Mouse (Mus musculus) bone marrow macrophage, adult 2 months (primary cell): ENCODE results near the gene Adra1b. TPM values are rescaled to one million over a fixed set of nuclear protein-coding genes. Genes with fewer than 3 reads are reported as not detected.

Experiments used
- H3K27ac ChIP-seq: 2 replicates; pipeline ENCODE4 v1.5.1; 2012; ENCODE audit warnings: low read depth, low read length; ENCODE audit not compliant: insufficient read depth
- H3K4me1 ChIP-seq: 2 replicates; pipeline ENCODE4 v1.6.1; 2012; ENCODE audit warnings: low read length; ENCODE audit not compliant: control insufficient read depth, insufficient read depth
- H3K4me3 ChIP-seq: 2 replicates; pipeline ENCODE4 v1.5.1; 2012; ENCODE audit warnings: mild to moderate bottlenecking, low read length, moderate library complexity; ENCODE audit not compliant: insufficient read depth
- CTCF ChIP-seq: IDR thresholded peaks from 2 replicates; pipeline ENCODE4 v1.5.1; 2012; ENCODE audit warnings: low read depth, mild to moderate bottlenecking, low read length, moderate library complexity
- POLR2A ChIP-seq: IDR thresholded peaks from 2 replicates; pipeline ENCODE4 v1.6.1; 2012; ENCODE audit warnings: mild to moderate bottlenecking, low read depth, low read length, borderline replicate concordance
- polyA plus RNA-seq: library from polyadenylated mRNA; stranded (reverse); fragments of >200 nt; gene quantifications from 2 replicates; pipeline ENCODE4 v1.2.4, GENCODE M21; 2012; ENCODE audit not compliant: missing spikeins, insufficient read depth, insufficient read length

The Adra1b gene
- polyA plus RNA-seq, 1 experiment = not detected

- H3K4me3 ChIP-seq = no peak overlapping the region
- no peak overlapping the region for H3K27ac ChIP-seq
- no peaks in the 10 kb centered on the region for H3K4me1 ChIP-seq
- no peak for TF ChIP-seq POLR2A
- TF ChIP-seq CTCF = no peak
Observed at GRCm38 (mm10) chr11:43903351-43903750, 2.3 kb upstream of the Adra1b start.

- H3K4me1 ChIP-seq = no peaks in the 10 kb centered on the region
- no peak overlapping the region for H3K4me3 ChIP-seq
- TF ChIP-seq POLR2A (no peak), CTCF (no peak)
- H3K27ac ChIP-seq = no peak overlapping the region
Observed at GRCm38 (mm10) chr11:43899696-43900095, 1.3 kb downstream of the Adra1b start.

GRCm38 (mm10) chr11:43895323-43895722 is 5.7 kb downstream of the Adra1b start:
- H3K27ac ChIP-seq = no peak overlapping the region
- H3K4me1 ChIP-seq = no peaks in the 10 kb centered on the region
- H3K4me3 ChIP-seq = no peak overlapping the region
- no peak for TF ChIP-seq CTCF
- TF ChIP-seq POLR2A = no peak

- no peak overlapping the region for H3K4me3 ChIP-seq
- no peaks in the 10 kb centered on the region for H3K4me1 ChIP-seq
- H3K27ac ChIP-seq = no peak overlapping the region
- no peak for TF ChIP-seq CTCF
- no peak for TF ChIP-seq POLR2A
Observed at GRCm38 (mm10) chr11:43892546-43892945, 8.5 kb downstream of the Adra1b start.

GRCm38 (mm10) chr11:43891457-43891856 is 9.6 kb downstream of the Adra1b start:
- H3K27ac ChIP-seq = no peak overlapping the region
- H3K4me1 ChIP-seq = no peaks in the 10 kb centered on the region
- H3K4me3 ChIP-seq = no peak overlapping the region
- no peak for TF ChIP-seq POLR2A

GRCm38 (mm10) chr11:43889208-43889915 is 11.6 kb downstream of the Adra1b start:
- Histone ChIP-seq H3K27ac (no peak overlapping the region), H3K4me1 (no peaks in the 10 kb centered on the region), H3K4me3 (no peak overlapping the region)
- TF ChIP-seq POLR2A = no peak
- TF ChIP-seq CTCF = no peak

GRCm38 (mm10) chr11:43888736-43889135 is 12.3 kb downstream of the Adra1b start:
- no peak for TF ChIP-seq POLR2A
- no peak for TF ChIP-seq CTCF
- Histone ChIP-seq H3K4me1 (no peaks in the 10 kb centered on the region), H3K4me3 (no peak overlapping the region), H3K27ac (no peak overlapping the region)

GRCm38 (mm10) chr11:43887597-43887996 is 13.4 kb downstream of the Adra1b start:
- Histone ChIP-seq H3K4me3 (no peak overlapping the region), H3K27ac (no peak overlapping the region), H3K4me1 (no peaks in the 10 kb centered on the region)
- TF ChIP-seq CTCF = no peak
- no peak for TF ChIP-seq POLR2A

GRCm38 (mm10) chr11:43884521-43884920 is 16.5 kb downstream of the Adra1b start:
- H3K27ac ChIP-seq = no peak overlapping the region
- no peak for TF ChIP-seq POLR2A
- H3K4me3 ChIP-seq = no peak overlapping the region
- H3K4me1 ChIP-seq = no peaks in the 10 kb centered on the region

GRCm38 (mm10) chr11:43883641-43884181 is 17.3 kb downstream of the Adra1b start:
- no peak overlapping the region for H3K27ac ChIP-seq
- TF ChIP-seq CTCF (no peak), POLR2A (no peak)

GRCm38 (mm10) chr11:43877211-43877610 is 23.8 kb downstream of the Adra1b start:
- Histone ChIP-seq H3K27ac (no peak overlapping the region), H3K4me3 (no peak overlapping the region), H3K4me1 (no peaks in the 10 kb centered on the region)
- TF ChIP-seq POLR2A = no peak
- no peak for TF ChIP-seq CTCF

More at GRCm38 (mm10) chr11:43883641-43884181, 17.3 kb downstream of the Adra1b start:
- Histone ChIP-seq H3K4me1 (no peaks in the 10 kb centered on the region), H3K4me3 (no peak overlapping the region)
